Mouse (Mus musculus): ENCODE data around the gene Hist2h3c2.

GRCm38 (mm10) chr3:96264404-96264949 lies 25.6 kb upstream of the Hist2h3c2 start:
- TF ChIP-seq CTCF (IDR thresholded peaks at IDR 0.05; ENCODE audit: low read depth) (no peak), EP300 (IDR thresholded peaks at IDR 0.05; ENCODE audit: low read depth) (no peak)
